Mouse (Mus musculus) ovary, postnatal 36 days (tissue): ENCODE results near the gene Rtn2.

Experiments used
- DNase-seq: peaks from one replicate; pipeline ENCODE4 v3.0.0; 2022; ENCODE audit warnings: low spot score, mixed read lengths

Gene Rtn2

GRCm38 (mm10) chr7:19282385-19282784 lies at the start of gene Rtn2:
TSS of gene Rtn2 (plus strand) at chr7:19282624.
- peak; percentile 64 for DNase-seq

- DNase-seq, result no peak
Measured at GRCm38 (mm10) chr7:19234652-19235051, 47.8 kb upstream of the Rtn2 start.

- DNase-seq, result no peak
Measured at GRCm38 (mm10) chr7:19235092-19235671, 47.2 kb upstream of the Rtn2 start.

- no peak for DNase-seq
Measured at GRCm38 (mm10) chr7:19236411-19236810, 46.0 kb upstream of the Rtn2 start.

- DNase-seq, result no peak
Measured at GRCm38 (mm10) chr7:19238344-19238743, 44.1 kb upstream of the Rtn2 start.

- peak; percentile 84 for DNase-seq
Measured at GRCm38 (mm10) chr7:19239423-19239822, 43.0 kb upstream of the Rtn2 start.

- DNase-seq, result no peak
Measured at GRCm38 (mm10) chr7:19239986-19240385, 42.4 kb upstream of the Rtn2 start.

- no peak for DNase-seq
Measured at GRCm38 (mm10) chr7:19240905-19241463, 41.4 kb upstream of the Rtn2 start.

- DNase-seq, result no peak
Measured at GRCm38 (mm10) chr7:19242005-19242404, 40.4 kb upstream of the Rtn2 start.

GRCm38 (mm10) chr7:19243858-19244257 lies 38.6 kb upstream of the Rtn2 start:
- DNase-seq, result no peak

GRCm38 (mm10) chr7:19245083-19245482 lies 37.3 kb upstream of the Rtn2 start:
- no peak for DNase-seq

GRCm38 (mm10) chr7:19246855-19247254 lies 35.6 kb upstream of the Rtn2 start:
- no peak for DNase-seq

- DNase-seq, result no peak
Measured at GRCm38 (mm10) chr7:19247511-19247910, 34.9 kb upstream of the Rtn2 start.

- no peak for DNase-seq
Measured at GRCm38 (mm10) chr7:19252078-19252477, 30.3 kb upstream of the Rtn2 start.

GRCm38 (mm10) chr7:19253437-19253836 lies 29.0 kb upstream of the Rtn2 start:
- no peak for DNase-seq

GRCm38 (mm10) chr7:19255395-19255794 lies 27.0 kb upstream of the Rtn2 start:
- no peak for DNase-seq

- DNase-seq, result no peak
Measured at GRCm38 (mm10) chr7:19256567-19256966, 25.9 kb upstream of the Rtn2 start.

- DNase-seq, result peak; percentile 62
Measured at GRCm38 (mm10) chr7:19257390-19258022, 24.9 kb upstream of the Rtn2 start.

GRCm38 (mm10) chr7:19258336-19258735 lies 24.1 kb upstream of the Rtn2 start:
- DNase-seq, result no peak

GRCm38 (mm10) chr7:19265147-19265546 lies 17.3 kb upstream of the Rtn2 start:
- DNase-seq, result no peak

GRCm38 (mm10) chr7:19265928-19266822 lies 16.2 kb upstream of the Rtn2 start:
- peak; percentile 19 for DNase-seq

- DNase-seq, result no peak
Measured at GRCm38 (mm10) chr7:19267051-19267450, 15.4 kb upstream of the Rtn2 start.
